Mouse (Mus musculus) lung, adult 18-20 months (tissue): ENCODE results near the gene Ulk1.

Experiments
- DNase-seq, 2 experiments: peaks; one replicate each; pipeline ENCODE4 v3.0.0; 2022; ENCODE audit warnings: mixed read lengths in 2 of 2

The Ulk1 gene

DNA sequence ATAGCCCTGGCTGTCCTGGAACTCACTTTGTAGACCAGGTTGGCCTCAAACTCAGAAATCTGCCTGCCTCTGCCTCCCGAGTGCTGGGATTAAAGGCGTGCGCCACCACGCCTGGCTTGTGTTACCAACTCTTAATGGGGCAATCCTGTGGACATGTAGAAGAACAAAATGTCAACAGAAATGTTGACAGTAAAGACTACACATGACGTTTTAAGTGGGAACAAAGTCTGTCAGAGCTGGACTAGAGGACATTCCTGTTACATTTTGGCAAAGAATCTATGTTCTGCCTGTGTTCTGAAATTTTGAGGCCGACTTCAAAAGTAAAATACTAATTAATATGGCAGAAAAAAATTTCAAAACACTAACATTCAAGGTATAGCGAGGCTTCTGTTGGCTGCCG lies 46.0 kb downstream of the Ulk1 start:
- DNase-seq: no peak

DNA sequence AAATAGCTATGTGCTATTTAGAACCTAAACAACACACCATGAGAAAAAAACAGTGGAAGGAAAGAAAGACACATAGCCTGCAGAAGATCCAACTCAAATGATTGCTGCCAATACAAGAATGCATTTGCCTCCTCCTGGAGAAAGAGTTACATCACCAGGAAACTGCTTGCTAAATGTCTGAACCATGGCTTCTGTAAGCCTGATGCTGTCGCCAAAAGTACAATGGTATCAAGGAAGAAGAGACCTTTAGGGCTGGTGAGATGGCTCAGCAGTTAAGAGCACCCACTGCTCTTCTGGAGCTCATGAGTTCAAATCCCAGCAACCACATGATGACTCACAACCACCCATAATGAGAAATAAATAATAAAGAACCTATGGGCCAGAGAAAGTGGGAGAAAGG lies 64.9 kb downstream of the Ulk1 start:
- no peak for DNase-seq

DNA sequence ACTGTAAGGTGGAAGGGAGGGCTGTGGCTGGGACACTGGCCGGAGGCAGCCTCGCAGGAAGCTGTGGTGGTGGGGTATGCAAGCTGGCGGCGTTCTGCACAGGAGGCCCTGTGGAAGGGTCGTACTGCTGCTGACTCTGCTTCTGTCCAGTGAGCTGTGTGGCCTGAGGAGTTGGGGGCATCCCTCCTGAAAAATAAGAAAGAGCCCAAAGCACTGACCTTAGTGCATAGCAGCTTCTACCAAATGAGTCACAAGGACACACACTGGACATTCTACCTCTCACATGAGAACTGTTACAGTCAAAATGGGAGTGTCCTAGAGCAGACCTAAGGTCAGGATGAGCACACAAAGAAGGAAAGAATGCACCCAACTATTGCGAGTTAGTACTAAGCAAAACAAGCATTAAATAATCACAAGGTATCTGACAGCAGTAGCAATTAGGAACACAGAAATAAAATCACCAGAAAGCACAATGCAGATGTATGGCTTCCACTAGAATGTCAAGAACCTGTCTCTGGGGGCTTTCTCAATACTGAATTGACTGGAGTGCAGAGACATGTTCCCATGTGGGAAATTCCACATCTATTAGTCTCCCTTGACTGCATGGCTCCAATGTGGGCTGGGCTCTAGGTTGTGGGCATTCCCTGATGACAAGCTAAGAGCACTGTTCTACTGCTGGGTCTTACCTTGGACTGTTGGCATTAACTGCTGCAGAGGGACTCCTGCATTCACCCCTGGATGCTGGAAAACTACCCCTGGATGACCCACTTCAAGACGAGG lies 70.2 kb downstream of the Ulk1 start:
- no peak for DNase-seq

DNA sequence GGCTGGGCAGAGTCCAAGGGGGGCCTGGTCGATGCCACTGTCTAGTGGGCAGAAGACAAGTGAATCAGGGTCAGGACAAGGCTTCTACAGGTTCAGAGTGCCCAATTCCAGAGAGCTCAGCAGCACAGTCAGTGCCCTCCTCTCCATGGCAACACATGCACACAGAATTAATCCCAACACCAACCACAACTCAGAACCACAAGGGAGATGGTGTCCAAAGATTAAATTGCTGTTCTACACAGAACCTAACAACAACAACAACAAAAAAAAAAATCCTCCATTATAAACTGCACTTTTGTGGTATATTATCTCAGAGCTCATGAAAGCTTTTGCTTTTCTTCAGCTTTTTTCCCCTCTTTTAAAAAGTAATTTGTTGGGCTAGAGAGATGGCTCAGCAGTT lies 74.3 kb downstream of the Ulk1 start:
- no peak for DNase-seq
